Mouse (Mus musculus) lung, embryonic 14.5 days (tissue): ENCODE results near the gene Spats2l. TPM values are rescaled to one million over a fixed set of nuclear protein-coding genes. Genes with fewer than 3 reads are reported as not detected.

Experiments used
- ATAC-seq: fragments of 200-750 bp; cut with Nextera tagmentation; 2 replicates; pipeline ENCODE4 v1.8.0; 2017; ENCODE audit warnings: mild to moderate bottlenecking, moderate TSS enrichment, moderate library complexity; ENCODE audit not compliant: insufficient read depth
- DNase-seq: peaks from one replicate; pipeline ENCODE4 v3.0.0-alpha.2; 2015
- H3K27ac ChIP-seq: fragments of 300-500 bp; sonication (generic); 2 replicates; pipeline ENCODE4 v1.5.1; 2014; ENCODE audit warnings: low read depth, mild to moderate bottlenecking, moderate library complexity
- H3K27me3 ChIP-seq: fragments of 300-500 bp; sonication (generic); 2 replicates; pipeline ENCODE4 v1.6.1; 2014; ENCODE audit warnings: low read length, control low read depth; ENCODE audit not compliant: insufficient read depth
- H3K36me3 ChIP-seq: fragments of 300-500 bp; sonication (generic); 2 replicates; pipeline ENCODE4 v1.6.1; 2014; ENCODE audit warnings: control low read depth; ENCODE audit not compliant: insufficient read depth
- H3K4me1 ChIP-seq: fragments of 300-500 bp; sonication (generic); 2 replicates; pipeline ENCODE4 v1.6.1; 2014; ENCODE audit warnings: antibody characterized with exemption, control low read depth; ENCODE audit not compliant: insufficient read depth
- H3K4me2 ChIP-seq: fragments of 300-500 bp; sonication (generic); 2 replicates; pipeline ENCODE4 v1.6.1; 2014; ENCODE audit warnings: mild to moderate bottlenecking
- H3K4me3 ChIP-seq: fragments of 300-500 bp; sonication (generic); 2 replicates; pipeline ENCODE4 v1.5.1; 2014; ENCODE audit warnings: low read depth, low read length
- H3K9ac ChIP-seq: fragments of 300-500 bp; sonication (generic); 2 replicates; pipeline ENCODE4 v1.6.1; 2014
- H3K9me3 ChIP-seq: fragments of 300-500 bp; sonication (generic); 2 replicates; pipeline ENCODE4 v1.6.1; 2016; ENCODE audit warnings: low read depth, low read length, control low read depth
- CTCF ChIP-seq: IDR thresholded peaks from 2 replicates; pipeline ENCODE4 v1.5.1; 2016; ENCODE audit warnings: antibody characterized with exemption, low read depth
- WGBS: fragments of 180-500 bp; shearing (Covaris S2); extraction: QIAGEN DNeasy Blood & Tissue Kit; methylation state at CpG from one replicate; pipeline ENCODE4 v1.1.7; 2014; 5-methylcytosine and 5-hydroxymethylcytosine counted together
- polyA plus RNA-seq: library from polyadenylated mRNA; unstranded; fragments of >200 nt; fragmentation: Nextera tagmentation; extraction: Ambion mirVana; gene quantifications from 2 replicates; pipeline ENCODE4 v1.2.1, GENCODE M21; 2014

The Spats2l gene
- polyA plus RNA-seq, 1 experiment from 2014 or later = 81.2 TPM

DNA sequence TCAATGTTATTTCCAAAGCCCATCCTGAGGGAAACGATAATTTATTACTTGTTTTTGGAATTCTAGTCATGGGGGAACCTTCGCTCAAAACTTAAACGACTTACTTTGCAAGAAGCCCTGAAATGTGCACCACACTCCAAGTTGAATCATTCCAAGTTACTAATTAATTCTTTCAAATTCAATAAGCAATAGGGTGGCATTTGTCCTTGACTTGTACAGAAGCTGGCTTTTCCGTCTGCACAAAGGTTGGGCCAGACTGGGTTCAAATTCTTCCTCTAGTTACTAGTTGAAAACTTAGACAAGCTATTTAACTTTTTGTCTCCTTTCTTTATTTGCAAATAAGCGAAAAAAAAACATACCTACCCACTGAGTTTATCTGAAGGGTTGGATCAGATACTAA is 636 bp upstream of the Spats2l start:
- Histone ChIP-seq H3K4me2 (peak overlapping the region; percentile 80), H3K9me3 (no peaks in the 10 kb centered on the region), H3K4me3 (peak overlapping the region; percentile 80; the same call in 1 of the 2 replicates), H3K27ac (no peak overlapping the region; the same call in 1 of the 2 replicates), H3K4me1 (peaks cover 4% of the 10 kb centered on the region; the same call in 1 of the 2 replicates), H3K9ac (no peak overlapping the region), H3K36me3 (no peaks in the 10 kb centered on the region), H3K27me3 (no peaks in the 10 kb centered on the region)
- TF ChIP-seq CTCF = no peak
- ATAC-seq (no peak), DNase-seq (no peak)
- 69% methylated on average over 5 of the region's 5 CpGs for WGBS

DNA sequence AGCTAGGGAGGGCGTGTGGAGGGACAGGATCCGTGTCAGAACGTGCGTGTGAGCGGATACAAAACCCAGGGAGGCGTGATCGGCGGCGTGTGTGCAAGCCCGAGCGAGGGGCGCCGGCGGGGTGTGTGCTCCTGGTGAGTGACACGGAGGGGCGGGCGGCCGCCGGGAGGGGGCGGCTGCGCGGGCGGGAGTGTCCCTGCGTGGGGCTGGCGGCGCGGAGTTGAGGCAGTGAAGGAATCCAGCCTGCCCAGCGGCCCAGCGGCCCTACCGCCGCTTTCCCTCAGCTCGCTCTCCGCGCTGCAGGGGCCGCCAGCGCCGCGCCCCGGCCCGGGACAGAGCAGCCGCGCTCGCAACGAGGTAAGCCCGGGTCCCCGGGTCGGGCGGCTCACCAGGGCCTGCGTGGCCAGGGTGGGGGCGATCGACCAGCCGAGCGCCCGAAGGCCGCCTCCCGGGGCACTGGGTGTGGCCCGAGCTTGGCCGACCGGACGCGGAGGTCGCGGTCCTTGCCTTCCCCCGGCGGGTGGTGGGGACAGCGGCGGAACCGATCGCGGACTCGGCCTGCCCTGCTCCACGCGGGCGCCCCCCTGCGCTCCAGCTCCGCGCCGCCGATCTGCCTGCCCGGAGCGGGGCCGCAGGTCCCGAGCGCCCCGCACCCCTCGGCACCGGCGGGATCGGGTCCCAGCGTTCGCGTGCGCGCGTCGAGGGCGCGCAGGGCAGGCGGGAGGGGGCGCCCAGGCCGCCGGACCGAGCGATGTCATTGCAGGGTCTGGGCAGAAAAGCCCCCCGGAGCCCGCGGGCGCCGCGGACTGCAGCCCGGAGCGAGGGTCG is 920 bp downstream of the Spats2l start:
- ATAC-seq (peak; percentile 86), DNase-seq (peak; percentile 82)
- no peaks in the 10 kb centered on the region for H3K9me3 ChIP-seq
- peak overlapping the region; percentile 80 for H3K4me3 ChIP-seq
- H3K27me3 ChIP-seq = no peaks in the 10 kb centered on the region
- WGBS = under 1% methylated on average over 100 of the region's 113 CpGs
- peak overlapping the region; percentile 97 for H3K27ac ChIP-seq
- H3K9ac ChIP-seq = peak overlapping the region; percentile 90
- no peak for TF ChIP-seq CTCF
- H3K4me2 ChIP-seq = peak overlapping the region; percentile 80
- peaks cover 4% of the 10 kb centered on the region; the same call in 1 of the 2 replicates for H3K4me1 ChIP-seq
- no peaks in the 10 kb centered on the region for H3K36me3 ChIP-seq

DNA sequence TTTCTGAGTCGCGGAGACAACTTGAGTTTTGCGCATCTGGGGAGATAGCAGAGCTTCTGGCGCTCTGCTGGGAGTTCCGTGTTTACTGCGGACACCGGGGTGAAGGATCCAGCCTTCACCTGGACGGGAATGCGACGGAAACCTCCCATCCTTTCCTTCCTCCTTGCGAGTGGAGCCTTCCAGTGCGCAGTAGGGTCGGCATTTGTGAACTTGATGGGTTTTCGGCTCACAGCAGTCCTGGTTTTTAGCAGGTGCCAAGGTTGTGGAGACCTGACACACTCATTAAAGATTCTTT is 1.5 kb downstream of the Spats2l start:
- no peak for TF ChIP-seq CTCF
- H3K4me1 ChIP-seq = peaks cover 4% of the 10 kb centered on the region; the same call in 1 of the 2 replicates
- 0% methylated on average over 14 of the region's 14 CpGs for WGBS
- H3K9ac ChIP-seq = peak overlapping the region; percentile 90
- no peak for DNase-seq
- no peak for ATAC-seq
- no peaks in the 10 kb centered on the region for H3K9me3 ChIP-seq
- H3K4me3 ChIP-seq = peak overlapping the region; percentile 80
- H3K36me3 ChIP-seq = no peaks in the 10 kb centered on the region
- no peaks in the 10 kb centered on the region for H3K27me3 ChIP-seq
- peak overlapping the region; percentile 80 for H3K4me2 ChIP-seq
- peak overlapping the region; percentile 97 for H3K27ac ChIP-seq

DNA sequence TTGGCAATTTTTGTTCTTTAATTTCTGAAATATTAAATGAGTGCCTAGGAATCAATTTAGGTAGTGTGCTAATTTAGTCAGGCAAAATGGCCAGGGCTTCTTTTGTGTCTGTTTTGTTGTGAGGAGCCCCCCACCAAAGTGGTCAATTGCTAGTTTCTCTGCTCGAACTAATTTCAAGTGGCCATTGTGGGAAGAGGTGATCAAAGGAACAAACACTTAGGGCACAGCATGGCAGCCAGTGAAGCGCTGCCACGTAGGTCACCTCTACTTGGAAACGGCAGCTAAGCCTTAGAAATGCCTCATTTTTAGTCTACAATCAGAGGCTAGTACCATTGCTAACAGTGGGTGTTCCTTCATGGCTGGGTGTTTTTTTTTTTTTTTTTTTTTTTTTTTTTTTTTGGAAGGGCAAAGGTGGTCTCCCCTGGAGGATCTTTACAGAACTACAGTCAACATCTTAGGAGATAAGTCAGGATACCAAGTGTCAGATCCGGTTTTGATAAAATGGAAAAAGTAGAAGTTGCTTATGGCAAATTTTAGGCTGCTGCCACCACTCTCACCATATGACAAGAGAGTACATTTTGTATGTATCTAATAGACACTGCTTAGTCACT is 2.8 kb downstream of the Spats2l start:
- no peak for TF ChIP-seq CTCF
- Histone ChIP-seq H3K9me3 (no peaks in the 10 kb centered on the region), H3K4me2 (peak overlapping the region; percentile 80), H3K36me3 (peaks cover 3% of the 10 kb centered on the region; the same call in 1 of the 2 replicates), H3K27me3 (no peaks in the 10 kb centered on the region), H3K9ac (no peak overlapping the region), H3K4me3 (peak overlapping the region; percentile 80; the same call in 1 of the 2 replicates), H3K27ac (no peak overlapping the region), H3K4me1 (peaks cover 4% of the 10 kb centered on the region; the same call in 1 of the 2 replicates)
- no peak for ATAC-seq
- 44% methylated on average over 5 of the region's 5 CpGs for WGBS
- DNase-seq = peak; percentile 20

DNA sequence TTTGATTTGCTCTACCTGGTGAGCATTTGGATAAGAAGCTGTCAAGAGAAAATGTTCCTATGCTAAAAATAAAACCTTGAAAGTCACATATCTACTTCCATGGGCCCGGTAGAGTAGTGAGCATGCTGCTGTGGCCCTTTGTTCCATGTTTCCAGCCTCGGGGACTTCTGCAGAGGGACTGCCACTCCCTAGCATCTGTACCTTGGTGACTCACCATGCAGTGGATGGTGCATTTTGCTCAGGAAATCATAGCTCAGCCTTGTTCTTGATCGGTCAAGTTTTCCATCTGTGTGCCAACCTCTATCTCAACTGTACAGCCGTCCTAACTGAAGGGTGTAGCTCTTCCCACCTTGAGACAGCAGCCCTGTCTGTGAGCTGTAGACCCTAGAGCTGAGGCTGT is 10.3 kb downstream of the Spats2l start:
- DNase-seq = no peak
- no peaks in the 10 kb centered on the region for H3K4me1 ChIP-seq
- no peak overlapping the region for H3K9ac ChIP-seq
- no peak overlapping the region for H3K27ac ChIP-seq
- H3K4me3 ChIP-seq = no peak overlapping the region
- H3K9me3 ChIP-seq = no peaks in the 10 kb centered on the region
- ATAC-seq = no peak
- WGBS = 81% methylated on average over 4 of the region's 4 CpGs
- no peak overlapping the region for H3K4me2 ChIP-seq
- no peak for TF ChIP-seq CTCF
- H3K36me3 ChIP-seq = peaks cover 3% of the 10 kb centered on the region; the same call in 1 of the 2 replicates
- no peaks in the 10 kb centered on the region for H3K27me3 ChIP-seq

DNA sequence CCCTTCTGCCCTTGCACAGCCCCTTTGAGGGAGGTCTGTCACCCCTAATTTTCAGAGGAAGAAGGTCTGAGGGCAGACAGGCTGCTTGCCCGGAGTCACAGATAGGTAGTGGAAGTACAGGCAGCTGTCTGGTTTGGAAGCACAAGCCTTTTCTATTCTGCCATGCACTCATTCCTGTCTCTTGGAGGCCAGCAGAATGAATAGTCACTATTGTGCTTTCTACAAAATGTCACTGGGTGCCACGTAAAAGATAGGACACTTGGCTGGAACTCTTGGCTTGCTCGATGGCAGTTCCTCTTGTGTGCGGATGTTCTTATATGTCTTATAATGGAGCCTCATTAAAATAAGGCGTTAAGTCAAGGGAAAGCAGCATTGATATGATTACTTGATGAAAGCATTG is 15.9 kb downstream of the Spats2l start:
- H3K9me3 ChIP-seq = no peaks in the 10 kb centered on the region
- no peaks in the 10 kb centered on the region for H3K4me1 ChIP-seq
- no peak overlapping the region for H3K4me3 ChIP-seq
- H3K9ac ChIP-seq = no peak overlapping the region
- H3K27me3 ChIP-seq = no peaks in the 10 kb centered on the region
- ATAC-seq (no peak), DNase-seq (no peak)
- no peak overlapping the region for H3K27ac ChIP-seq
- WGBS = 81% methylated on average over 5 of the region's 5 CpGs
- H3K4me2 ChIP-seq = no peak overlapping the region
- no peak for TF ChIP-seq CTCF
- no peaks in the 10 kb centered on the region for H3K36me3 ChIP-seq

DNA sequence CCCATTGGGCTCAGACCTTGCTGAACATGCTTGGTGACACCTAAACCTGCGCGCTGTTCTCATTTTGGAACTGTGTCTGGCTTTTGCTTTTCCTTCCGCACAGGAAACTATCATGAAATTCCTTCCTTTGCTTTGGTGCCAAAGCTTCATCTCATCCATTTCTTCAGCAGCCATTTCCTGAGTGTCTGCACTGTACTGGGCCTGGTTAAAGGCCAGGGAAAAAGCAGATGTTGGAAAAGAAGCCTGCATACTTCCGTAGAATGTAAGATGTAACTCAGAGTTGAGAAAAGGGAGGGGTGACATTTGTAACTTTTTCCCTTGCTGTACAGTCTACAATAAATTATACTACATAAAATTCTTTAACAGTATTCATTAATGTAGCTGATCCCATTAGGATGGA is 18.2 kb downstream of the Spats2l start:
- H3K4me1 ChIP-seq = no peaks in the 10 kb centered on the region
- no peaks in the 10 kb centered on the region for H3K36me3 ChIP-seq
- H3K4me3 ChIP-seq = no peak overlapping the region
- no peaks in the 10 kb centered on the region for H3K9me3 ChIP-seq
- 69% methylated on average over 4 of the region's 4 CpGs for WGBS
- no peak for TF ChIP-seq CTCF
- H3K27me3 ChIP-seq = no peaks in the 10 kb centered on the region
- DNase-seq = peak; percentile 52
- no peak overlapping the region for H3K9ac ChIP-seq
- H3K4me2 ChIP-seq = no peak overlapping the region
- no peak for ATAC-seq
- peak overlapping the region; percentile 2; the same call in 1 of the 2 replicates for H3K27ac ChIP-seq
